Mouse (Mus musculus) limb, embryonic 15.5 days (tissue): ENCODE measurements around the gene Acpp. TPM values are rescaled to one million over a fixed set of nuclear protein-coding genes. Genes with fewer than 3 reads are reported as not detected.

ENCODE experiments used
- ATAC-seq: fragments of 200-750 bp; cut with Nextera tagmentation; 2 replicates; pipeline ENCODE4 v1.8.0; 2017; ENCODE audit warnings: low read depth, moderate TSS enrichment; ENCODE audit not compliant: insufficient number of reproducible peaks, low FRiP score, low TSS enrichment
- H3K27ac ChIP-seq: fragments of 300-500 bp; sonication (generic); 2 replicates; pipeline ENCODE4 v1.5.1; 2015; ENCODE audit warnings: moderate library complexity, mild to moderate bottlenecking, inconsistent platforms
- H3K27me3 ChIP-seq: fragments of 300-500 bp; sonication (generic); 2 replicates; pipeline ENCODE4 v1.6.1; 2015; ENCODE audit warnings: inconsistent platforms
- H3K36me3 ChIP-seq: fragments of 300-500 bp; sonication (generic); 2 replicates; pipeline ENCODE4 v1.6.1; 2015; ENCODE audit warnings: inconsistent platforms
- H3K4me1 ChIP-seq: fragments of 300-500 bp; sonication (generic); 2 replicates; pipeline ENCODE4 v1.6.1; 2015; ENCODE audit warnings: inconsistent platforms
- H3K4me2 ChIP-seq: fragments of 300-500 bp; sonication (generic); 2 replicates; pipeline ENCODE4 v1.6.1; 2015; ENCODE audit warnings: mild to moderate bottlenecking, inconsistent platforms
- H3K4me3 ChIP-seq: fragments of 300-500 bp; sonication (generic); 2 replicates; pipeline ENCODE4 v1.5.1; 2015; ENCODE audit warnings: mild to moderate bottlenecking, inconsistent platforms
- H3K9ac ChIP-seq: fragments of 300-500 bp; sonication (generic); 2 replicates; pipeline ENCODE4 v1.6.1; 2015; ENCODE audit warnings: inconsistent platforms
- H3K9me3 ChIP-seq: fragments of 300-500 bp; sonication (generic); 2 replicates; pipeline ENCODE4 v1.6.1; 2016; ENCODE audit warnings: inconsistent platforms
- WGBS: fragments of 180-500 bp; shearing (Covaris S2); methylation state at CpG from one replicate; pipeline ENCODE4 v1.1.7; 2015; 5-methylcytosine and 5-hydroxymethylcytosine counted together
- polyA plus RNA-seq: library from polyadenylated mRNA; unstranded; fragments of >200 nt; fragmentation: Nextera tagmentation; extraction: Ambion mirVana; gene quantifications from 2 replicates; pipeline ENCODE4 v1.2.1, GENCODE M21; 2015

Acpp gene
- polyA plus RNA-seq, 1 experiment from 2014 or later = 3.0 TPM

DNA sequence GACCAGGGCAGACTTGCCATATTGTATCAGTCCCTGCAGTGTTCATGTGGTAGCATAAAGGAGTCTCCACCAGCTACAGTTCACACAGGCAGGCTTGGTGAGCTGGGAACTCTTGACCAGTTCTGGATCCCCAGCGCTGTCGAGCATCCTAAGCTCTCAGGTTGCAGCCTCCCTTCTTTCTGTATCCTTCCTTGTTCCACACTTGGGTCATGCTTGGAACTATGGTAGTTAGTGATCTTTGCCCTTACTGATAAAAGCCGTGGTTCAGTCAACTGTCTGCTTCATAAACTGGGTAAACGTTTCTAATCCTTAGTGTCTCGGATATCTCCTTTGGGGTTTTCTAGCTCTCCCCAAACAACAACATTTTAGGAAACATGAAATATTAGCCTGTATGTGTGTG, 1.9 kb upstream of the Acpp start:
- no peak for ATAC-seq
- Histone ChIP-seq H3K27ac (no peak overlapping the region), H3K4me2 (no peak overlapping the region), H3K36me3 (no peaks in the 10 kb centered on the region), H3K4me3 (no peak overlapping the region), H3K9ac (no peak overlapping the region), H3K27me3 (no peaks in the 10 kb centered on the region), H3K9me3 (no peaks in the 10 kb centered on the region), H3K4me1 (peaks cover 3% of the 10 kb centered on the region; the same call in 1 of the 2 replicates)
- WGBS = 84% methylated on average over 5 of the region's 5 CpGs

DNA sequence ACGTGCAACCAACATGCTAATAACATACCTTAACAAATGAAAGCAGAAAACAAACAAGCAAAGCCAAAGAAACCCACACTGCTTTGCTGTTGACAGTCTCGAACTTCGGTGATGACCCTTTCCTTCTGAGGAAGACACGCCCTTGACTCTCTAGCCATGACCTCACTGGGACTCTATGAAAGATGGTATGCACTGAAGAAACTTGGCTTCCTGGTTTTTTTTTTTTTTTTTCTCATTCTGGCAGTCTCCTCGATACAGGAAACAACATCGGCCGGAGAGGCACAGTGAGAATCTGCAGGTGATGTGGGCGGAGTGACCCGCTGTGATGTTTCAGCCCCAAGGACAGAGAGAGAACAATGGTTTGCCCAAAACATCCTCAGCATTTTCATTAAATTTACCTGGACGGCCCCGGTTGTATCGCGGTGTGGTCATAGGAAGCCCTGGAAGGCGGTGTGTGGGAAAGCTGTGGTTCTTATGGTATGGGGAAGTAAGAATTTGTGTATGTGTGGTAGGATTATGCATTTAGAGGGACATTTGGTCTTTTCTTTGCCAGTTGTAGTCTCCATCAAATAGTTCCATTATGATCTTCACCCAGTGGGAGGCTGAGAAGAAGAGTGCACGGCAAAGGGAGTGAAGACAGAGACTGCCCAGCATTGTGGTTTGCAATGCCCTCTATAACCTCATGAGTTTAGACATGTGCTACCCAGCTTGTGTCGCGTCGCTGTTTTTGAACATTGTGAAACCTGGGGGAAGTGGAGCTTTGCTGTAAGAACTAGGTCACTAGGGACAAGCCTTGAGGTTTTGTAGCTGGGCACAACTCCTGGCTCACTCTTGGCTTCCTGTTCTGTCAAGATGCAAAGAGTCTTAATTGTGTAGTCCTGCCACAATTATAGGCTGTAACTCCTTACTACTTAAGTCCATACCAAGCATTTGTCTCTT, 1.2 kb upstream of the Acpp start:
- H3K4me2 ChIP-seq = no peak overlapping the region
- no peaks in the 10 kb centered on the region for H3K36me3 ChIP-seq
- WGBS = 77% methylated on average over 18 of the region's 18 CpGs
- H3K4me1 ChIP-seq = peaks cover 3% of the 10 kb centered on the region; the same call in 1 of the 2 replicates
- no peak overlapping the region for H3K9ac ChIP-seq
- H3K27ac ChIP-seq = no peak overlapping the region
- no peaks in the 10 kb centered on the region for H3K9me3 ChIP-seq
- no peaks in the 10 kb centered on the region for H3K27me3 ChIP-seq
- no peak for ATAC-seq
- no peak overlapping the region for H3K4me3 ChIP-seq

DNA sequence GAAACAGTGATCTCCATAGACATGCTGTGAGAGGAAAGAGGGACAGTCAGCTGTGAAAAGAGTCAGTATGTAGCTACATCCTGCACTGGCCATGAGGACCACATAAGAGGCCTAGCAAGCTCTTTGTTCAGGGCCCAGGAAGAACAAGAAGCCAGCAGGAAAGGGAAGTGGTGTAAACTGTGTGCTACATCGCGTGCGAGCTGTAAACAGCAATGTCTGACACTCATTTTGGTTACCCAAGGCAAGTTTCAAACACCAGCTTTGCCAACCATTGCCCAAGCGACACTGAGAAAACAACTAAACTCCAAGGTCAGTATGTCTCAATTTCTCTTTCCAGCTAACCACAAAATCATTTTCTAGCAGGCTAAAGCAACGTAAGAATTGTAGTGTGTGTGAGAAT, 6.2 kb downstream of the Acpp start:
- Histone ChIP-seq H3K36me3 (no peaks in the 10 kb centered on the region), H3K27me3 (no peaks in the 10 kb centered on the region), H3K9ac (no peak overlapping the region), H3K4me1 (no peaks in the 10 kb centered on the region; the same call in 1 of the 2 replicates), H3K27ac (no peak overlapping the region), H3K4me2 (no peak overlapping the region), H3K4me3 (no peak overlapping the region), H3K9me3 (no peaks in the 10 kb centered on the region)
- WGBS = 85% methylated on average over 5 of the region's 5 CpGs
- no peak for ATAC-seq

DNA sequence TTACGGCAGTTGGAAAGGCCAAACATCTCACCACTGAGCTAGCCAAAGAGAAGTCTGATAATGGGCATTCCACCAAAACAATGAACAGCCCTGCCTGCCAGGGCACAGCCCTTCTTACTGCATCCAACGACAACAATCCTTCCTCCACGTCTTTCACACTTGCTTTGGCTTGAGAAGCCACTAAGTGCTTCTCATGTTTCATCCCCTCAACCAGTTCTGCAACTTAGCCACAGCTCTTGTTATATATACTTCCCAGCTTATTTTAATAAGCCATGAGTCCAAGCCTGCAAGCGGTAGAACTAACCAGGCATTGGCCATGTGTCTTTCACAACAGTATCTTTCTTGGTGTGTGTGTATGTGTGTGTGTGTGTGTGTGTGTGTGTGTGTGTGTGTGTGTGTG, 8.9 kb downstream of the Acpp start:
- H3K27ac ChIP-seq = no peak overlapping the region
- ATAC-seq = no peak

DNA sequence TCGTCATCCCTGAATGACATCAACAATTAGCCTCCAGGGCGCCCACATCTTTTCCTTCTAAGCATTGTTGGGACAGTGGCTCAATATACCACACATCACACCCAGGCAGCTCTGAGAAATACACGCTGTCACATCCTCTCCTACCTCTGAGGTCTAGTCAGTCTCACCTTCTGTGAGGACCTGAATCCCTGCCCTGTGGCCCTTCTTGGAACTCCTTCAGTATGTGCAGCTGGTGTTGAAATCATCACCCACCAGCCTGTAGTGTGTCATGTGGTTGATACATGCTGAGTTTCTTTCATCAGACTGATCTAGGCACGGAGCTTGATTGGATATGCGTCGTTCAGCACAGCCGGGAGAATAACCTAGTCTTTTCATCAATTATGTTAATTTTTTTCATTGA, 16.0 kb downstream of the Acpp start:
- no peak overlapping the region for H3K4me2 ChIP-seq
- no peak for ATAC-seq
- H3K4me3 ChIP-seq = no peak overlapping the region
- no peak overlapping the region for H3K9ac ChIP-seq
- no peaks in the 10 kb centered on the region for H3K36me3 ChIP-seq
- 44% methylated on average over 7 of the region's 7 CpGs for WGBS
- H3K9me3 ChIP-seq = no peaks in the 10 kb centered on the region
- H3K4me1 ChIP-seq = no peaks in the 10 kb centered on the region
- no peaks in the 10 kb centered on the region for H3K27me3 ChIP-seq
- no peak overlapping the region for H3K27ac ChIP-seq

More for the DNA sequence above, 8.9 kb downstream of the Acpp start:
- Histone ChIP-seq H3K27me3 (no peaks in the 10 kb centered on the region), H3K4me3 (no peak overlapping the region), H3K9me3 (no peaks in the 10 kb centered on the region), H3K4me1 (no peaks in the 10 kb centered on the region; the same call in 1 of the 2 replicates), H3K36me3 (no peaks in the 10 kb centered on the region), H3K9ac (no peak overlapping the region), H3K4me2 (no peak overlapping the region)
- WGBS = 53% methylated on average over 4 of the region's 4 CpGs

DNA sequence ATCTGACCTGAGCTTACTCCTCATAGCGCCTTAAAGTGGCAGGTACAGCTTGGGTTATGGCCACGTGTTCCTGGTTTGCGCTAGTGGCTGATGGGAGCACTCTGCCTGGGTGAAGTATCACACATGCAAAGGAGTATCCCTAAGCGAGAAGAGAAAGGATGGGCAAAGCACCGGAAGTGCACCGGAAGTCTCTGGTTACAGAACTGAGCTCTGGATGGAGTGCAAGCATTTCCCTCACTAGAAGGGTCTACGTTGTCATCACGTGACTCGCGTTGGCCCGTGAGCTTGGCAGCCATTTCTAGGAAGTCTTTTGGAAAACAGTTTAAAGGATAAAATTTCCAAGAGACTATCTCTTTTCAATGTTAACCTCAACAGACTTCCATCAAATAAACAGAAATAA, 21.2 kb downstream of the Acpp start:
- Histone ChIP-seq H3K4me1 (no peaks in the 10 kb centered on the region), H3K27ac (no peak overlapping the region), H3K9me3 (no peaks in the 10 kb centered on the region), H3K27me3 (no peaks in the 10 kb centered on the region), H3K36me3 (no peaks in the 10 kb centered on the region), H3K4me3 (no peak overlapping the region), H3K4me2 (no peak overlapping the region), H3K9ac (no peak overlapping the region)
- no peak for ATAC-seq
- WGBS = 85% methylated on average over 11 of the region's 11 CpGs

DNA sequence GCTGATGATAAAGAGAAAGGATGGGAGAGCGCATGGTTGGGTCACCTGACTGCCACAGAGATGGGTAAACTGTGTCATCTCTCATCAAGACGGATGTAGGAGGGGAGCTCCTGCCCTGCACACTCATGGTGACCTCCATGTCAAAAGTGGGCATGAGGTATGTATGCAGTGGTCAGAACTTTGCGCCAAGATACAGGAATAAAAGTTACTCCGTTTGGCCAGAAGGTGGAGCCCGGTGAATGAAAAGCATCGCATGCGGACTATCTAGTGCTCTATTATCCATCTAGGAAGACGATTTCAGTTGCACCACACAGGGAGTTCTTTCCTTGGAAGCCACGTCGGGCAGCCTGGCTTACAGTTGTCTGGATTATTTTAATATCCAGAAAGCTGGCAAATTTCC, 22.0 kb downstream of the Acpp start:
- Histone ChIP-seq H3K36me3 (no peaks in the 10 kb centered on the region), H3K9me3 (no peaks in the 10 kb centered on the region), H3K4me2 (no peak overlapping the region), H3K9ac (no peak overlapping the region), H3K27ac (no peak overlapping the region), H3K4me1 (no peaks in the 10 kb centered on the region), H3K4me3 (no peak overlapping the region), H3K27me3 (no peaks in the 10 kb centered on the region)
- ATAC-seq = no peak
- 11% methylated on average over 10 of the region's 10 CpGs for WGBS

DNA sequence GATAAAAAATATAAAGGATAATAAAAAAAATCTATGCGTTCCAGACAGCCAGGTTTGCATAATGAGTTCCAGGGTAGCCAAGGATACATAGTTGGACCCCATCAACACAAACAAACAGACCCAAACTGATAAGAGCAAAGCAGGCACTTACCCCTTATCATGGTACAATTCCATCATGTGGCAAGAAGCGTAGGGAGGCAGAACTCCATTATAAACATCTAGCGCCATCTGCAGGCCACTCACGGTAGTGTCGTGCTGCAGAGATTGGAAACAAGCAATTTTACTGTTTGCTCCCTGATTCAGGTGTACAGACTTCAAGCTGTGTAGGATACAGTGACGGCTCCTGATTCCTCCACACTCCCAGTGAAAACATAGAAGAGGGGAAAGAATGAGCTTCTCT, 30.8 kb downstream of the Acpp start:
- Histone ChIP-seq H3K27me3 (no peaks in the 10 kb centered on the region), H3K4me2 (no peak overlapping the region), H3K9ac (no peak overlapping the region), H3K36me3 (no peaks in the 10 kb centered on the region), H3K4me3 (no peak overlapping the region), H3K4me1 (no peaks in the 10 kb centered on the region), H3K27ac (no peak overlapping the region), H3K9me3 (no peaks in the 10 kb centered on the region)
- ATAC-seq = no peak
- 16% methylated on average over 6 of the region's 6 CpGs for WGBS

DNA sequence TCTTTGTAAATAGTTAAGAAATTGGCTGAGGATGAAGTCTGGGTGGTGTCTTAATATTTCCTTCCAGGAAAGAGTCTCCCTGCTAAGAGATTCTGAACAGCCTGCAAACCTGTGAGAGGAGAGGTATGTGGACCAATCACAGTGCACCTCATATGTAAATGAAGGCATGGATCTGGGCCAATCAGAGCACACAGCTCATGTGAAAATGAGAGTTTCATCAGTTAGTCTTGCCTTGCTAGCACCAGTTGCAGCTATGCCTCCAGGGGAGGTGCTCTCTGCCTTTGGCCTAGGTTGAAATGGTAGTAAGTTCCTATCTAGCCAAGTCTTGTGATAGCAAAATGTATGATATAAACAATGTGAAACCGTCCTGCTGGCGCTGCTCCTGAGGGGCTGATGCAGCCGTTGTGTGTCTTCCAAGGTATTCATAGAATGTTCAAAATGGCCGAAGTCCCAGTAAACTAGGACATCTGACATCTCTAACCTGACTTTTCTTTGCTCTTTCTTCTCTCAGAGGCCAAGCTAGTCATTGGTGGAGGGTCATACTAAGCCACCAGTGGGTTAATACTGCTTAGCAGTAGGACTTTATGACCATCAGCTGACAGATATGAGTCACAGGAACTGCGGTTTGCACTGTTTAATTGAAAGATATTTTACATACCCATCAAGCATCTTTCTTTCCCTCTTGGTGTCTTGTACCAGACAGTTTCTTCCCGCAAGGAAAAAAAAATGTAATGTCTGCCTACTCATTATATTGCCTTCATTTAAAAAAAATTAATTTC, 32.0 kb downstream of the Acpp start:
- no peaks in the 10 kb centered on the region for H3K4me1 ChIP-seq

DNA sequence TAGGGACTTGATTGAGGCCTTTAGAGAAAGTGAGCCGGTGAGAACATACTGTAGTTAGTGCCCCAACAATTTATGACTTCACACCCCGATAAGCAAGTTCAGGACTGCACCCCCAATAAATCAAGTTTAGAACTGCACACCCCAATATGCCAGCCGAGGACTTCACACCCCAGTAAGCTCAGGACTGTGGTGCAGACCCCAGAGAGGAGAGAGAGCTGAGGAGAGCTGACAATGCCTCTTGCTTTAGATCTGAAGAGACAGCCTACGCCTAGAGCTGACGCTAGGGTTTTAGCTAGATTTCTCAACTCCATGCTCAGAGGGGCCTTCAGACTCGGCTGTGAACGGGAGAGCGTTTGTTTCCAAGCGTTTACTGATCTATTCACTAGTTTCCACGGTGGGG, 32.7 kb downstream of the Acpp start:
- H3K27ac ChIP-seq = no peak overlapping the region
- H3K9ac ChIP-seq = no peak overlapping the region
- no peaks in the 10 kb centered on the region for H3K36me3 ChIP-seq
- no peak overlapping the region for H3K4me2 ChIP-seq
- H3K9me3 ChIP-seq = no peaks in the 10 kb centered on the region
- whole genome bisulfite sequencing = 71% methylated on average over 10 of the region's 10 CpGs
- ATAC-seq = no peak
- no peaks in the 10 kb centered on the region for H3K27me3 ChIP-seq
- no peak overlapping the region for H3K4me3 ChIP-seq
- H3K4me1 ChIP-seq = no peaks in the 10 kb centered on the region

More for the DNA sequence above, 32.0 kb downstream of the Acpp start:
- no peak for ATAC-seq
- Histone ChIP-seq H3K27ac (no peak overlapping the region), H3K36me3 (no peaks in the 10 kb centered on the region), H3K4me2 (no peak overlapping the region), H3K27me3 (no peaks in the 10 kb centered on the region), H3K4me3 (no peak overlapping the region), H3K9ac (no peak overlapping the region), H3K9me3 (no peaks in the 10 kb centered on the region)
- WGBS = 92% methylated on average over 6 of the region's 6 CpGs

DNA sequence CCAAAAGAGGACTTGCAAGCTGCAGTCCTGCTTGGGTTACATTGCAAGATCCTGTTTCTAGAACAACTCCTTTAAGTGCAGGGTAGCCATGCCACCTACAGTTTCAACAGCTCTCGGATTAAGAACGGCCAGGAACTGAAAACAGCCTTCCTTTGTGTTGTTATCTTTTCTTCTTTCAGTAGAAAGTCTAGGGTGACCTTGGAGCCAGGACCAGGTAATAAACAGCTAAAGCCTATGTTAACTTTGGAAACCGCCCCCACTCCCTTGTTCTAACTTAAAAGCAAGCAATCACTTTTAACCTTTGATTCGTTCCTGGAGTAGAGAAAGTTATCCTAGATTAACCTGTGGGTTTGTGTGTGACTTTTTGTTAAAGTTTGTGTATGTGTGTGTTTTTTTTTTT, 33.2 kb downstream of the Acpp start:
- no peaks in the 10 kb centered on the region for H3K4me1 ChIP-seq
- WGBS = 75% methylated on average over 4 of the region's 4 CpGs
- no peak overlapping the region for H3K4me3 ChIP-seq
- no peak overlapping the region for H3K9ac ChIP-seq
- H3K4me2 ChIP-seq = no peak overlapping the region
- no peak overlapping the region for H3K27ac ChIP-seq
- no peaks in the 10 kb centered on the region for H3K9me3 ChIP-seq
- H3K27me3 ChIP-seq = no peaks in the 10 kb centered on the region
- H3K36me3 ChIP-seq = no peaks in the 10 kb centered on the region
- no peak for ATAC-seq

DNA sequence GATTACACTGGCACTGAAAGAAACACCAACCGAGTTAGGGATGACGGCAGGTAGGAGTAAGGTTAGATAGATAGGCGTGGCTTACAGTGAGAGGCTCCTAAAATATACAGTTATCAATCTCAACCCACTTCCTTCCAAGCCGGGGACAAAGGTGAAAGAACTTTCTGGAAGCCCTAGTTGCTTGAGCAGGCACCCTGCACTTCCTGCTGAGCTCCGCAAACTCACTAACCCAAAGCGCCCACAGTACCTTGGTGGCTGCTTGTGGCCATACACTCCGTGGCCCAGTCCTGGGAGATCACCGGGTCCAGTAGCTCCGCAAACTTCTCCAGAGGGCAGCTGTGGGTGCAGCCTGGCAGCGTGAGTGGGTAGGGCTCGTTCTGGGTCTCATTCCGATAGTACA, 37.0 kb downstream of the Acpp start:
- no peak overlapping the region for H3K27ac ChIP-seq
- ATAC-seq = no peak

More for the DNA sequence above, 37.0 kb downstream of the Acpp start:
- H3K27me3 ChIP-seq = no peaks in the 10 kb centered on the region
- no peaks in the 10 kb centered on the region for H3K9me3 ChIP-seq
- H3K9ac ChIP-seq = no peak overlapping the region
- H3K36me3 ChIP-seq = no peaks in the 10 kb centered on the region
- H3K4me2 ChIP-seq = no peak overlapping the region
- 83% methylated on average over 12 of the region's 12 CpGs for WGBS
- no peak overlapping the region for H3K4me3 ChIP-seq
- H3K4me1 ChIP-seq = no peaks in the 10 kb centered on the region
